Mouse (Mus musculus) B cell, adult 67 days (primary cell): ENCODE results near the gene Gins3. TPM values are rescaled to one million over a fixed set of nuclear protein-coding genes. Genes with fewer than 3 reads are reported as not detected.

Experiments used
- total RNA-seq, 2 experiments: library from RNA; stranded (reverse); gene quantifications; 4 replicates each; pipeline ENCODE4 v1.2.4; 2023

The Gins3 gene
- 1 to 10 TPM; 4.8 to 6.0 TPM for total RNA-seq

GRCm38 (mm10) chr8:95633262-95634062, at the start of gene Gins3:
Gene Gins3 (plus strand): TSS chr8:95633453.

GRCm38 (mm10) chr8:95676631-95677030, 43.4 kb downstream of the Gins3 start, which contains the start of gene Ndrg4:
Gene Ndrg4 (plus strand): TSS chr8:95676980.

Other genes with a start within 250 kb of the Gins3 start
- 100 to 1,000 TPM in 1 of 2 experiments, 10 to 100 TPM in 1; 97.6 to 101 TPM for gene Cfap20, start 198.6 kb upstream of the Gins3 start, total RNA-seq
- gene Csnk2a2, start 143.4 kb upstream of the Gins3 start, total RNA-seq = 10 to 100 TPM; 84.3 to 92.1 TPM
- not detected for gene Ccdc113, start 99.4 kb upstream of the Gins3 start, total RNA-seq
- not detected for gene Prss54, start 57.1 kb upstream of the Gins3 start, total RNA-seq
- gene Ndrg4, start 43.5 kb downstream of the Gins3 start, total RNA-seq = under 1 TPM in 1 of 2 experiments, not detected in 1; 0.56 TPM
- gene Setd6, start 82.4 kb downstream of the Gins3 start, total RNA-seq = 10 to 100 TPM; 30.0 to 40.3 TPM
- 100 to 1,000 TPM; 327 to 346 TPM for gene Cnot1, start 174.0 kb downstream of the Gins3 start, total RNA-seq
- 10 to 100 TPM; 47.7 to 83.8 TPM for gene Sap18b, start 191.9 kb downstream of the Gins3 start, total RNA-seq
- 10 to 100 TPM; 20.9 to 22.5 TPM for gene Slc38a7, start 220.1 kb downstream of the Gins3 start, total RNA-seq